Mouse (Mus musculus) kidney, adult 2 months (tissue): ENCODE measurements around the gene Trub1. TPM values are rescaled to one million over a fixed set of nuclear protein-coding genes. Genes with fewer than 3 reads are reported as not detected.

Experiments
- DNase-seq: peaks from one replicate; pipeline ENCODE4 v3.0.0; 2021
- H3K27ac ChIP-seq: fragments of 200-500 bp; 2 replicates; pipeline ENCODE4 v1.5.1; 2012; ENCODE audit warnings: low read depth, low read length, control low read depth, inconsistent platforms; ENCODE audit not compliant: insufficient read depth
- H3K27me3 ChIP-seq: fragments of 200-500 bp; replicated peaks from 2 replicates; pipeline ENCODE4 v1.6.1; 2012; ENCODE audit warnings: mild to moderate bottlenecking, moderate library complexity, low read length, inconsistent platforms; ENCODE audit not compliant: control insufficient read depth, insufficient read depth
- H3K36me3 ChIP-seq: fragments of 200-500 bp; 2 replicates; pipeline ENCODE4 v1.6.1; 2012; ENCODE audit warnings: mild to moderate bottlenecking, moderate library complexity, low read length, inconsistent platforms; ENCODE audit not compliant: control insufficient read depth, insufficient read depth
- H3K4me1 ChIP-seq: fragments of 200-500 bp; 2 replicates; pipeline ENCODE4 v1.6.1; 2011; ENCODE audit warnings: low read length; ENCODE audit not compliant: control insufficient read depth, insufficient read depth
- H3K4me3 ChIP-seq: fragments of 200-500 bp; 2 replicates; pipeline ENCODE4 v1.5.1; 2011; ENCODE audit warnings: mild to moderate bottlenecking, low read depth, low read length, control low read depth; ENCODE audit not compliant: insufficient read depth
- CTCF ChIP-seq: fragments of 200-500 bp; conservative IDR thresholded peaks from 2 replicates; pipeline ENCODE4 v1.5.1; 2011; ENCODE audit warnings: low read depth, mild to moderate bottlenecking, control low read depth, low read length, moderate library complexity, mixed read lengths; ENCODE audit not compliant: insufficient read depth, insufficient read length
- POLR2A ChIP-seq: fragments of 200-500 bp; IDR thresholded peaks from one replicate; pipeline ENCODE4 v1.6.1; 2011; ENCODE audit warnings: low read depth, low read length, control low read depth
- WGBS: fragments of 180-500 bp; shearing (Covaris S2); methylation state at CpG from one replicate; pipeline ENCODE4 v1.1.7; 2018; 5-methylcytosine and 5-hydroxymethylcytosine counted together
- polyA plus RNA-seq: library from polyadenylated mRNA; depleted of rRNA; stranded (reverse); fragments of >200 nt; gene quantifications from 2 replicates; pipeline ENCODE4 v1.2.3, GENCODE M21; 2012

The Trub1 gene
- polyA plus RNA-seq, 1 experiment, result 6.7 TPM

- DNase-seq, result no peak
- no peak overlapping the region for H3K27ac ChIP-seq
- no peak overlapping the region for H3K4me3 ChIP-seq
- no peaks in the 10 kb centered on the region for H3K36me3 ChIP-seq
- H3K4me1 ChIP-seq, result no peaks in the 10 kb centered on the region
- no peak for TF ChIP-seq CTCF
- TF ChIP-seq POLR2A, result no peak
- 79% methylated on average over 8 of the region's 8 CpGs for WGBS
- H3K27me3 ChIP-seq, result no peaks in the 10 kb centered on the region
Measured at GRCm38 (mm10) chr19:57463741-57464140, 11.0 kb downstream of the Trub1 start.

DNA sequence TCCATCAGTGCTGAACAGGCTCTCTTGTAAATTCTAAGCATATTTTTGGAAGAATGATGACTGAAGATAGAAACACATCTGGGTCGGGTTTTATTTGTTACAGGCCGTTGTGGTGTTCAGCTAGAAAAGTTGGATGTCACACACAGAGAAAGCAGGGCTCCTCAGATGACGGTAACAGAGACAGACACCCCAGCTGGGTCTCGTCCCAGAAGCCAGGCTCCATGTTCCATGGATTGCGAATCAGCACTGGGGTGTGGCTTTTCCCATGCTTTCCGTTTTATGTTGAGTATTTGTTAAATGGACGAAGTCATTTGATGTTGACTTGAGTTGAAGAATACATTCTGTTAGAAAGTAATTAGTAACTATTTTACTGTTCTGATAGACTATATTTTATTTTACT, 13.0 kb downstream of the Trub1 start:
- no peak for TF ChIP-seq POLR2A
- TF ChIP-seq CTCF, result no peak
- 78% methylated on average over 7 of the region's 7 CpGs for WGBS
- no peaks in the 10 kb centered on the region for H3K36me3 ChIP-seq
- no peaks in the 10 kb centered on the region for H3K27me3 ChIP-seq
- no peaks in the 10 kb centered on the region for H3K4me1 ChIP-seq
- no peak overlapping the region for H3K27ac ChIP-seq
- H3K4me3 ChIP-seq, result no peak overlapping the region
- DNase-seq, result no peak

- DNase-seq, result no peak
- no peaks in the 10 kb centered on the region for H3K4me1 ChIP-seq
- TF ChIP-seq CTCF, result no peak
- TF ChIP-seq POLR2A, result no peak
- 66% methylated on average over 12 of the region's 12 CpGs for WGBS
- H3K36me3 ChIP-seq, result no peaks in the 10 kb centered on the region
- H3K27ac ChIP-seq, result no peak overlapping the region
- H3K4me3 ChIP-seq, result no peak overlapping the region
- H3K27me3 ChIP-seq, result no peaks in the 10 kb centered on the region
Measured at GRCm38 (mm10) chr19:57471033-57471432, 18.3 kb downstream of the Trub1 start.

DNA sequence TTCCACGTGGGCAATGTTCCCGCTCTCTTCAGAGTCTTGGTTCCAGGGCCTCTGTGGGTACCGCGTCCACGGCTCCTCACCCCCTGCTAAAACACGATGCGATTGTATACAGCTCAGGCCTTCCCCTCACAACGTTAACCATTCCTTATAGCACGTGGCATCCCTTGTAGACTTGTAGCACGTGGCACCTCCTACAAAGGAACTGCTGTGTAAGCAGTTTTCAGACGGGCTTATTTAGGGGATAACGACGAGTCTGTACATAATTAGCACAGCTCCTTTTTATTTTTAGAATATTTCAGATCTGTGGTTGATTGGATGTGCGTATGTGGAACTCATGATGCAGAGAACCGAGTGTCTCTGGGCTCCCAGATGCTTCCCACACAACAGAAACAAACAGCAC, 19.5 kb downstream of the Trub1 start:
- DNase-seq, result no peak
- no peaks in the 10 kb centered on the region for H3K27me3 ChIP-seq
- H3K4me1 ChIP-seq, result no peaks in the 10 kb centered on the region
- H3K36me3 ChIP-seq, result no peaks in the 10 kb centered on the region
- WGBS, result 87% methylated on average over 15 of the region's 15 CpGs
- H3K4me3 ChIP-seq, result no peak overlapping the region
- H3K27ac ChIP-seq, result no peak overlapping the region
- no peak for TF ChIP-seq CTCF
- no peak for TF ChIP-seq POLR2A

DNA sequence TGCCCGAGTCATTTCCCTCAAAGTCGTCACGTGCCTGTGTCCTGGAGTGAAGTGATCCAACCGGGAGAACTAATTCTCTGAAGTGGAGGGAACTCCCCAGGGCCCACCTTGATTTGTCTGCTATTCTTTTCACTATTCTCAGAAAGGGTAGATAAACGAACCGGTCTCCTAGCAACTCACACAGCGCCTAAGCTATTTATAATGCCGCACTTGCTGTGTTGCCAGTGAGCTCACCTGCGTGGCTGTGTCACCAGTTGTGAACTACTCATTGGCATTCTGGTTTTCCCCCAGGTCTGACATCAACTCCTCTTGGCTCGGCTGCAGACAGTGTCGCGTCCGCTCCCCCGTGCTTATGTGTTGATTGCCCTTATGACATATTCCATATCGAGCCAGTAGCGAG, 20.6 kb downstream of the Trub1 start:
- DNase-seq, result no peak
- WGBS, result 77% methylated on average over 16 of the region's 16 CpGs
- no peaks in the 10 kb centered on the region for H3K4me1 ChIP-seq
- no peak for TF ChIP-seq CTCF
- no peak for TF ChIP-seq POLR2A
- H3K4me3 ChIP-seq, result no peak overlapping the region
- H3K27ac ChIP-seq, result no peak overlapping the region
- H3K27me3 ChIP-seq, result no peaks in the 10 kb centered on the region
- no peaks in the 10 kb centered on the region for H3K36me3 ChIP-seq

DNA sequence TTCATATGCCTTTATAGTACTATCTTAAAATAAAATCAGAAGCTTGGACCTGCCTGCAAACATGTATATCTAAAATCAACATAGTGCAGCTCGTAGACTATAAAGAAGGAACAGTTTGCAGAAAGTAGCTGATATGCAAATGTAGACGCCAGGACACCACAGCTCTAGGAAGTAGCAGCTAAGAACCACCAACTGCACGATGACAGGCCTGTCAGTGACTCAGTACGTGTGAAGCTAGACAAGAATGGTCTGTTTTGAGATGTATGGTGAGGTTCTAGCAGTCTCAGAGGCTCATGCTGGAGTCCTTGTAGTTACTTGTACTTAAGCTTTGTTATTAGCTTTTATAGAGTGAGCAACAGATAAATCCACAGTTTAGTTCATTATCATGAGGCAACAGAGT, 22.6 kb downstream of the Trub1 start:
- TF ChIP-seq POLR2A (no peak), CTCF (no peak)
- no peaks in the 10 kb centered on the region for H3K27me3 ChIP-seq
- no peak overlapping the region for H3K27ac ChIP-seq
- DNase-seq, result no peak
- no peaks in the 10 kb centered on the region for H3K36me3 ChIP-seq
- WGBS, result 85% methylated on average over 4 of the region's 4 CpGs
- H3K4me1 ChIP-seq, result no peaks in the 10 kb centered on the region
- H3K4me3 ChIP-seq, result no peak overlapping the region

GRCm38 (mm10) chr19:57477310-57477709, 24.6 kb downstream of the Trub1 start:
- H3K4me1 ChIP-seq, result no peaks in the 10 kb centered on the region
- 74% methylated on average over 8 of the region's 8 CpGs for WGBS
- no peaks in the 10 kb centered on the region for H3K36me3 ChIP-seq
- no peaks in the 10 kb centered on the region for H3K27me3 ChIP-seq
- no peak for TF ChIP-seq CTCF
- no peak for TF ChIP-seq POLR2A
- H3K27ac ChIP-seq, result no peak overlapping the region
- no peak overlapping the region for H3K4me3 ChIP-seq
- DNase-seq, result no peak

DNA sequence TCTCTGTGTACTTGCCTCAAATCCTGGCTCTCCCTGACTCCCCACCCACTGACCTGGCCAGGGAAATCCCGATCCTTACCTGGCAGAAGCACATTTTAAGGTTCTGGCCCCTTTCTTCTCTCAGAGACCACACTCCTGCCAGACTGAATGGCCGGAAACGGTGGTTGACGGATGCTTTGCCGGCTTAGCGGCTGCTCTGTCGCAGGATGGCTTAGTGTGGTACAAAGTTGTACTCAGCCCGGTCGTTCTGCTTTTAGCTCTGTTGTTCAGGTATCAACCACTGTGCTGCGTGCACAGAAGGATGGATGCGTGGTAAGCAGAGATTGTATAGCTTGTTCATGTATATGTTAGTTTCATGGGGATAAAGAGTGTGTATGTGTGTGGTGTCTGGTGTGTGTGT, 25.3 kb downstream of the Trub1 start:
- no peaks in the 10 kb centered on the region for H3K36me3 ChIP-seq
- no peak overlapping the region for H3K4me3 ChIP-seq
- no peak for DNase-seq
- TF ChIP-seq POLR2A, result no peak
- no peak for TF ChIP-seq CTCF
- H3K4me1 ChIP-seq, result no peaks in the 10 kb centered on the region
- H3K27me3 ChIP-seq, result no peaks in the 10 kb centered on the region
- H3K27ac ChIP-seq, result no peak overlapping the region
- WGBS, result 84% methylated on average over 11 of the region's 11 CpGs
